Mouse (Mus musculus) forebrain, embryonic 11.5 days (tissue): ENCODE data around the gene Magi1. TPM values are rescaled to one million over a fixed set of nuclear protein-coding genes. Genes with fewer than 3 reads are reported as not detected.

Source experiments
- ATAC-seq: fragments of 200-750 bp; cut with Nextera tagmentation; replicated peaks from 2 replicates; pipeline ENCODE4 v1.8.0; 2017; ENCODE audit warnings: moderate TSS enrichment; ENCODE audit not compliant: low FRiP score
- DNase-seq: peaks from one replicate; pipeline ENCODE4 v3.0.0-alpha.2; 2017; ENCODE audit warnings: low spot score
- H3K27ac ChIP-seq: fragments of 300-500 bp; sonication (generic); 2 replicates; pipeline ENCODE4 v1.5.1; 2014; ENCODE audit warnings: low read depth, low read length
- H3K27me3 ChIP-seq: fragments of 300-500 bp; sonication (generic); 2 replicates; pipeline ENCODE4 v1.6.1; 2014; ENCODE audit warnings: mild to moderate bottlenecking, low read length, mixed read lengths; ENCODE audit not compliant: control insufficient read depth, insufficient read depth
- H3K36me3 ChIP-seq: fragments of 300-500 bp; sonication (generic); 2 replicates; pipeline ENCODE4 v1.6.1; 2014; ENCODE audit warnings: mild to moderate bottlenecking, low read length, moderate library complexity, mixed read lengths; ENCODE audit not compliant: control insufficient read depth, insufficient read depth
- H3K4me1 ChIP-seq: fragments of 300-500 bp; sonication (generic); replicated peaks from 2 replicates; pipeline ENCODE4 v1.6.1; 2014; ENCODE audit warnings: low read length, mixed read lengths; ENCODE audit not compliant: control insufficient read depth, insufficient read depth
- H3K4me2 ChIP-seq: fragments of 300-500 bp; sonication (generic); 2 replicates; pipeline ENCODE4 v1.6.1; 2014; ENCODE audit warnings: low read depth, mild to moderate bottlenecking, low read length, moderate library complexity, mixed read lengths; ENCODE audit not compliant: severe bottlenecking
- H3K4me3 ChIP-seq: fragments of 300-500 bp; sonication (generic); 2 replicates; pipeline ENCODE4 v1.5.1; 2014; ENCODE audit warnings: low read depth, low read length
- H3K9ac ChIP-seq: fragments of 300-500 bp; sonication (generic); 2 replicates; pipeline ENCODE4 v1.6.1; 2014; ENCODE audit warnings: low read length
- H3K9me3 ChIP-seq: fragments of 300-500 bp; sonication (generic); 2 replicates; pipeline ENCODE4 v1.6.1; 2016; ENCODE audit warnings: low read length, mixed read lengths; ENCODE audit not compliant: control insufficient read depth
- WGBS: fragments of 180-500 bp; shearing (Covaris S2); extraction: QIAGEN DNeasy Blood & Tissue Kit; methylation state at CpG from one replicate; pipeline ENCODE4 v1.1.7; 2014; 5-methylcytosine and 5-hydroxymethylcytosine counted together
- polyA plus RNA-seq: library from polyadenylated mRNA; unstranded; fragments of >200 nt; fragmentation: Nextera tagmentation; extraction: Ambion mirVana; gene quantifications from 2 replicates; pipeline ENCODE4 v1.2.1, GENCODE M21; 2014

The Magi1 gene
- polyA plus RNA-seq, 1 experiment from 2014 or later = 44.3 TPM

DNA sequence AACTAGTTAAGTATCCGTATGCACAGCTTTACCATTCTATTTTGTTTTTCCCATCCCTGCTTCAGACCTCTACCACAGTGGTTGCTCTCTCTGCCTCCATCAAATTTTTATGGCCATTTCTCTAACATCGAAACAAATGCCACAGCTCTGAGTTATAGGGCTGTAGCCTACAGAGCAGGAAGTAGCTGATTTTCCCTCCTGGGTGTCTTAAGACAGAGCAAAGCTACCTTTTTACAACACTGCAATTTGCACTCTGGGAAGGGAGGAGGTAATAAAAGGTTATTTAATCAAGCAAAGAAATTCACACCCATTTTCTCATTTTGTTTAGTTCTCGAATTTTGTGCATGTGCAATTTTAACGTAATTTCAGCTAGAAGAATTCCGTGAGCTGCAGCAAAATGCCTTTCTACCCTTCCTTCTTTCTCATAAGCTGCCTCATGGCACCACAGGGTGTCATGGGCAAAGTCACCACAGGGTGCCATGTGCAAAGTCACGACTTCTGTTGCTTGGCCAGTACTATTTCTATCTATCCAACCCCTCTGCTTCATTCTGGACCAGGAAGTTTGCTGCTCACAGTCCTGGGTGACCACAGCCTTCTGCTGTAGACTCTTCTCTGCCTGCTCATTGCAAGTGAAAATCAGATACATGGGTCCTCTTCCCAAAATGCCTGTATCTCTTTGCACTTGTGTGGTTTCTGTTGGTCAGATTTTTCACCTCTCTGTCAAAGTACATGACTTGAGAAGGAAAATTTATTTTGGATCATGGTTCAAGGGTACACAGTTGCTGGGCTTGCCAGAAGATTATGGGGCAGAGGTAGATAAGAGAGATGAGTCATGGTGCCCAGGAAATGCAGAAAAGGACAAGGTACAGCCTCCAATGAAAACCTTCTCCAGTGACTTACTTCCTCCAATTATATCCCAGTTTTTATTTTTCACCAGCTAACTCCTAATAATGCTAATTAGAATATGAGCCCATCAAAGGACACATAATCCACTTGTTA lies 167.0 kb downstream of the Magi1 start:
- no peaks in the 10 kb centered on the region for H3K36me3 ChIP-seq
- H3K4me1 ChIP-seq = no peaks in the 10 kb centered on the region
- no peaks in the 10 kb centered on the region for H3K27me3 ChIP-seq
- H3K4me3 ChIP-seq = no peak overlapping the region
- no peak overlapping the region for H3K27ac ChIP-seq
- ATAC-seq (no peak), DNase-seq (no peak)
- 86% methylated on average over 6 of the region's 6 CpGs for WGBS
- H3K9me3 ChIP-seq = no peaks in the 10 kb centered on the region
- no peak overlapping the region for H3K4me2 ChIP-seq
- H3K9ac ChIP-seq = no peak overlapping the region

GRCm38 (mm10) chr6:94111833-94112232 lies 171.9 kb downstream of the Magi1 start:
- DNase-seq = no peak
- Histone ChIP-seq H3K9ac (no peak overlapping the region), H3K27ac (no peak overlapping the region), H3K4me1 (no peaks in the 10 kb centered on the region), H3K4me3 (no peak overlapping the region), H3K9me3 (no peaks in the 10 kb centered on the region), H3K36me3 (no peaks in the 10 kb centered on the region), H3K27me3 (no peaks in the 10 kb centered on the region), H3K4me2 (no peak overlapping the region)
- ATAC-seq = no peak

DNA sequence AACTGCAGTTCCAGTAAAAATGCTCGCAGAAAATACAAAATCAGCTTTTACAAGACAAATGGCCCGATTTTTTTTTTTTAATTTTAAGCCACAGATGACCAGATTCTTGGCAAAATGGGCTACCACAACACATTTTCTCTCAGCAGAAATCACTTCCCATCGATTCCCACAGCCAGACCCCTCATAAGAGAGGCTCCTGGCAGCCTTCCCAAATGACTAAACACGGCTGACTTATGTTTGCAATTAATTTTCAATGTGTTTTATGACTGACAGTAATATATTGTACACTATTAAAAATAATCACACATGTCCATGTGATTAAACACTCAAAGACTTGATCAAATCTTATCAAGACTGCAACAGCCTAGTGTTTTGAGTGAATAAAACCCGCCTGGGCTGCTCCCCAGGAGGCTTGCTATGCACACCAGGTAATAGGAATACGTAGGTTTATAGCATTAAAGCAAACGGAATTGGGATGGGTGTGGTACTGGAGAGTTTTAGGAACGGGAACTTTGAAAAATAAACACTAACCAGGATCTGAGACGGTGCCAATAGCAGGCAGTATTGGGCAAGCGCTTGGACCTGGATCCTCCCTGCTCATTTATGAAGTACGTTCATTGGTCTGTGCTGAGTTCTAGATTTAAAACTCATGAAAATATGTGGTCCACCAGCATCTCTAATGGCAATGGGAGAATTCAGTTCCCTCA lies 176.2 kb downstream of the Magi1 start:
- Histone ChIP-seq H3K9ac (no peak overlapping the region), H3K9me3 (no peaks in the 10 kb centered on the region), H3K36me3 (no peaks in the 10 kb centered on the region), H3K4me1 (no peaks in the 10 kb centered on the region), H3K27ac (no peak overlapping the region), H3K4me2 (no peak overlapping the region), H3K4me3 (no peak overlapping the region), H3K27me3 (no peaks in the 10 kb centered on the region)
- ATAC-seq (no peak), DNase-seq (no peak)
- 80% methylated on average over 11 of the region's 11 CpGs for WGBS

DNA sequence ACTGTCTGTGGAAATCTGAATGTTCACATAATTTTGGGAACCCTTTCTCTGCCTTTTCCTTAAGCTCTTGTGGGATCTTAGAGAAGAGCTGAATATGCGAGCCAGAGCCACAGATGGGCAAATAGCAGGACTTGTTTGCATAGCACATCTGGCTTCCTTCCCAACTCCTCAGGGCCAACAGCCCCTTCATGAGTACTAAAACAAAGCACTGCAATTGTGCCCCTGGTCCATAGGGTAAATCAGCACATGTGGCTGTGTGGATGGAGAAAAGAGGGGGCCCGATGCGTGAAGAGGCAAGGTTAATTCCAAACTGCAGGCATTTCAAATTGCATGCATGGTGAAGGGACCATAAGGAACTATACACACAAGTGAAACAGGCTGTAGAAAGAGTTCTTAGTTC lies 180.1 kb downstream of the Magi1 start:
- no peak overlapping the region for H3K27ac ChIP-seq
- DNase-seq = no peak

DNA sequence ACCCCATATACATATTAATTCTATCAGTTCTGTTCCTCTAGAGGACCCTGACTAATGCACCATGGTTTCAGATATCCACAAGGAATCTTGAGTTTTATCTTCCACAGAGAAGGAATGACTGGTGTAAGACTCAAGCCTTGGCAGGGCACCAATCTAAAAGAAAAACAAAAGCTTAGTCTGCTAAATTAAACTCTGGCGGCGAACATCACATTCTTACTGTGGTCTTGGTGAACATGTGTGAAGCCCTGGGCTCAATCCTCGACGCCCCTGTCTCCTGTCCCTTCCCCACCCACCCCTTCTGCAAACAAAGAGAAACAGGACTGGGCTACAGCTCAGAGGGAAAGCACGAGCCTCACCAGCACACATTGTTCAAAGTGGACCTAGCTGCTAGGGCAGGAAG lies 182.5 kb downstream of the Magi1 start:
- Histone ChIP-seq H3K9me3 (no peaks in the 10 kb centered on the region), H3K27me3 (no peaks in the 10 kb centered on the region), H3K27ac (no peak overlapping the region), H3K36me3 (no peaks in the 10 kb centered on the region), H3K4me3 (no peak overlapping the region), H3K4me2 (no peak overlapping the region), H3K9ac (no peak overlapping the region), H3K4me1 (no peaks in the 10 kb centered on the region)
- ATAC-seq = no peak
- 63% methylated on average over 5 of the region's 5 CpGs for WGBS
- DNase-seq = no peak

More for the DNA sequence above, 180.1 kb downstream of the Magi1 start:
- WGBS = 76% methylated on average over 3 of the region's 3 CpGs
- H3K4me1 ChIP-seq = no peaks in the 10 kb centered on the region
- no peak for ATAC-seq
- H3K4me2 ChIP-seq = no peak overlapping the region
- H3K4me3 ChIP-seq = no peak overlapping the region
- H3K9ac ChIP-seq = no peak overlapping the region
- no peaks in the 10 kb centered on the region for H3K36me3 ChIP-seq
- H3K27me3 ChIP-seq = no peaks in the 10 kb centered on the region
- H3K9me3 ChIP-seq = no peaks in the 10 kb centered on the region

GRCm38 (mm10) chr6:94094924-94095685 lies 188.6 kb downstream of the Magi1 start:
- Histone ChIP-seq H3K27ac (no peak overlapping the region), H3K27me3 (no peaks in the 10 kb centered on the region), H3K9me3 (no peaks in the 10 kb centered on the region), H3K36me3 (no peaks in the 10 kb centered on the region), H3K9ac (no peak overlapping the region), H3K4me3 (no peak overlapping the region), H3K4me2 (no peak overlapping the region), H3K4me1 (peaks cover 1% of the 10 kb centered on the region; the same call in 1 of the 2 replicates)
- WGBS = 50% methylated on average over 4 of the region's 4 CpGs
- ATAC-seq (no peak), DNase-seq (no peak)

DNA sequence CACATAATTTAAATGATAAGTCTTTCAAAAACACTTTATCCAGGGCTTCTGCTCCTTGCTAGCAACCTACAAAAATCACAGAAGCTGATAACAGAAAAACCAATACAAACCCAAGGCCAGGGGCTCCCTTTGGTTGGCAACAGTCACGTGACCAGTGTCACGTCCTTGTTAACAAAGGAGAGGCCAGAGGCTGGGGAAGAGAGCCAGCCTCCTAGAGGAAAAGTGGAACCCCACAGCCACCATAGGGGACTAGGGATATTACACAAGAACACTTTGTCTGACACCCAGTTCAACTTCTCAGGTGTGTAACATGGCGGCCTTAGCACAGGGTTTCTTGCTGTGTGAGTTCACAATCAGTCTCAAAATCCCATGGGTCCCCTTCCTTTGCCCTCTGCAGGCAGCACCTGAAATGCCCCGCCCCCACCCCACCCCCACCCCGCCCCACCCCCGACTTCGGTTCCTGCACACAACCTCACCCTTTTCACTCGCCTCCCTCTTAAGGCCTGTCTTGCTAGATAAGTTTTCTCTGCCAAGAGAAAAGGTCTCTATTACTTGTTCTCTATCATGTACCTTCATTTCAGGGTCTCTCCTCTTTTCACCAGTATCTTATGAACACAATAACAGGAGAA lies 190.6 kb downstream of the Magi1 start:
- ATAC-seq (no peak), DNase-seq (no peak)
- WGBS = 44% methylated on average over 8 of the region's 8 CpGs
- no peaks in the 10 kb centered on the region for H3K36me3 ChIP-seq
- H3K4me3 ChIP-seq = no peak overlapping the region
- no peak overlapping the region for H3K9ac ChIP-seq
- H3K4me2 ChIP-seq = no peak overlapping the region
- H3K4me1 ChIP-seq = peaks cover 1% of the 10 kb centered on the region; the same call in 1 of the 2 replicates
- H3K9me3 ChIP-seq = no peaks in the 10 kb centered on the region
- no peaks in the 10 kb centered on the region for H3K27me3 ChIP-seq
- H3K27ac ChIP-seq = no peak overlapping the region

- peaks cover 1% of the 10 kb centered on the region; the same call in 1 of the 2 replicates for H3K4me1 ChIP-seq
- no peaks in the 10 kb centered on the region for H3K9me3 ChIP-seq
- no peaks in the 10 kb centered on the region for H3K36me3 ChIP-seq
- no peak overlapping the region for H3K9ac ChIP-seq
- WGBS = 89% methylated on average over 4 of the region's 4 CpGs
- DNase-seq (no peak), ATAC-seq (no peak)
- no peak overlapping the region for H3K4me2 ChIP-seq
- H3K27me3 ChIP-seq = no peaks in the 10 kb centered on the region
- no peak overlapping the region for H3K27ac ChIP-seq
- H3K4me3 ChIP-seq = no peak overlapping the region
Observed at GRCm38 (mm10) chr6:94092500-94092899, 191.2 kb downstream of the Magi1 start.
